ENCODE assay signal across 8 mouse cellular contexts in the genomic region with DNA sequence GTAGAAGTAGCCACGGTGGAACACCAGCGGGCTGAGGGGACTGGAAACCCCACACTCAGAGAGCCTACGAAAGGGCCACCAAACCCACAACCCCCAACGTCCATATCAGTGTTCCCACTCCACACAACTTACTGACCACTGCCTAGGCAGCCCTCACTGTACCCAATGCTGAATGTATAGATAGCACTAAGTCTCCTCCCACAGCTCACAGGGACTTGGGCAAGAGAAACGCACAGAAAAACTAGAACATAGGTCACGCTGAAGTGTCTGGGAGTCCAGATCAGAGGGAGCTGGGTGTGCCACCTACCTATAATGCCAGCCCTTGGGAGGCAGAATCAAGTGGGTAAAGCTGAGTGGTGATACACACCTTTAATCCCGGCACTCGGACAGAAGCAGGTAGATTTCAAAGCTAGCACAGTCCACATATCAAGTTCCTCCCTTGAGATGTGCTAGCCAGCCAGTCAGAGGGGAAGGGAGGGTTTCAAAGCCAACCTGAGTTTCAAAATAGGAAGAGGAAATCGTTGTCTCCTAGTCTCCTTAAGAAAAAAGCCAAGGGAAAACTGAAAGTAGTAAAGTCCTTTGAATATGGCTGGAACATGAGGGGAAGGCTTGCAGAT. TPM values are rescaled to one million over a fixed set of nuclear protein-coding genes. Genes with fewer than 3 reads are reported as not detected.
DNase-seq lines count a peak whose midpoint lies in the region; ATAC-seq lines count a peak whose summit lies in the region.

No protein-coding gene starts in this region.

- no peak for ATAC-seq in kidney, embryonic 16.5 days (ENCODE audit: low FRiP score, low TSS enrichment)
- ATAC-seq in forebrain, embryonic 16.5 days: no peak
- peak; percentile 44 for ATAC-seq in liver, embryonic 11.5 days (replicated peaks; ENCODE audit: low FRiP score)
- no peak for ATAC-seq in neural tube, embryonic 13.5 days (ENCODE audit: low read depth)

- no peak for DNase-seq in kidney, postnatal 4 days
- DNase-seq in liver, embryonic 11.5 days (ENCODE audit: low spot score): no peak
- DNase-seq in thymus, postnatal 4 days: no peak
- no peak for DNase-seq in kidney, postnatal 36 days
- no peak for DNase-seq in kidney, postnatal 14 days

- no peaks in the 10 kb centered on the region for H3K27me3 ChIP-seq in kidney, embryonic 16.5 days (ENCODE audit: insufficient read depth, low read length)
- no peaks in the 10 kb centered on the region for H3K27me3 ChIP-seq in forebrain, embryonic 16.5 days (replicated peaks; ENCODE audit: control insufficient read depth, insufficient read depth, low read length)
- H3K27me3 ChIP-seq in liver, embryonic 11.5 days (replicated peaks; ENCODE audit: control insufficient read depth, insufficient read depth, low read length): no peaks in the 10 kb centered on the region
- H3K27me3 ChIP-seq in neural tube, embryonic 13.5 days: no peaks in the 10 kb centered on the region

- no peak overlapping the region for H3K9ac ChIP-seq in kidney, embryonic 16.5 days (replicated peaks; ENCODE audit: low read length)
- no peak overlapping the region for H3K9ac ChIP-seq in forebrain, embryonic 16.5 days (replicated peaks; ENCODE audit: low read depth, low read length)
- peak overlapping the region; percentile 75 for H3K9ac ChIP-seq in liver, embryonic 11.5 days (ENCODE audit: low read depth, low read length)
- H3K9ac ChIP-seq in neural tube, embryonic 13.5 days: peak overlapping the region; percentile 84

- peak overlapping the region; percentile 84 for H3K4me2 ChIP-seq in kidney, embryonic 16.5 days (replicated peaks; ENCODE audit: low read depth, low read length)
- H3K4me2 ChIP-seq in forebrain, embryonic 16.5 days (ENCODE audit: low read length): peak overlapping the region; percentile 99
- peak overlapping the region; percentile 78 for H3K4me2 ChIP-seq in liver, embryonic 11.5 days
- H3K4me2 ChIP-seq in neural tube, embryonic 13.5 days: peak overlapping the region; percentile 71

- no peaks in the 10 kb centered on the region for H3K36me3 ChIP-seq in kidney, embryonic 16.5 days (ENCODE audit: insufficient read depth, low read length)
- no peaks in the 10 kb centered on the region for H3K36me3 ChIP-seq in forebrain, embryonic 16.5 days (ENCODE audit: control insufficient read depth, insufficient read depth)
- H3K36me3 ChIP-seq in liver, embryonic 11.5 days (ENCODE audit: control insufficient read depth, insufficient read depth, low read length): peaks cover 6% of the 10 kb centered on the region; the same call in 1 of the 2 replicates
- H3K36me3 ChIP-seq in neural tube, embryonic 13.5 days: peaks cover 13% of the 10 kb centered on the region; the same call in 1 of the 2 replicates

- H3K9me3 ChIP-seq in kidney, embryonic 16.5 days (ENCODE audit: low read length): no peaks in the 10 kb centered on the region
- H3K9me3 ChIP-seq in forebrain, embryonic 16.5 days (ENCODE audit: control insufficient read depth, low read length): no peaks in the 10 kb centered on the region
- H3K9me3 ChIP-seq in liver, embryonic 11.5 days (ENCODE audit: control insufficient read depth, low read length): no peaks in the 10 kb centered on the region
- H3K9me3 ChIP-seq in neural tube, embryonic 13.5 days: no peaks in the 10 kb centered on the region

- no peak overlapping the region for H3K27ac ChIP-seq in kidney, embryonic 16.5 days (ENCODE audit: low read length)
- H3K27ac ChIP-seq in forebrain, embryonic 16.5 days (ENCODE audit: low read length): no peak overlapping the region
- peak overlapping the region; percentile 91 for H3K27ac ChIP-seq in liver, embryonic 11.5 days (ENCODE audit: low read depth, low read length)
- H3K27ac ChIP-seq in neural tube, embryonic 13.5 days (replicated peaks): no peak overlapping the region

- peaks cover 23% of the 10 kb centered on the region for H3K4me1 ChIP-seq in kidney, embryonic 16.5 days (ENCODE audit: insufficient read depth, low read length)
- peaks cover 26% of the 10 kb centered on the region for H3K4me1 ChIP-seq in forebrain, embryonic 16.5 days (replicated peaks; ENCODE audit: control insufficient read depth, insufficient read depth, low read length)
- peaks cover 30% of the 10 kb centered on the region for H3K4me1 ChIP-seq in liver, embryonic 11.5 days (replicated peaks; ENCODE audit: control insufficient read depth, insufficient read depth, low read length)
- peaks cover 45% of the 10 kb centered on the region for H3K4me1 ChIP-seq in neural tube, embryonic 13.5 days (replicated peaks)

- H3K4me3 ChIP-seq in kidney, embryonic 16.5 days (ENCODE audit: low read length): peak overlapping the region; percentile 64; the same call in 1 of the 2 replicates
- no peak overlapping the region for H3K4me3 ChIP-seq in forebrain, embryonic 16.5 days (replicated peaks; ENCODE audit: low read length)
- peak overlapping the region; percentile 70 for H3K4me3 ChIP-seq in liver, embryonic 11.5 days (ENCODE audit: low read depth, low read length)
- H3K4me3 ChIP-seq in neural tube, embryonic 13.5 days: peak overlapping the region; percentile 82

- 75% methylated on average over 9 of the region's 9 CpGs for WGBS in kidney, embryonic 16.5 days
- WGBS in forebrain, embryonic 16.5 days: 87% methylated on average over 9 of the region's 9 CpGs
- WGBS in liver, embryonic 11.5 days: 42% methylated on average over 9 of the region's 9 CpGs
- WGBS in neural tube, embryonic 13.5 days: 86% methylated on average over 9 of the region's 9 CpGs

RNA-seq across cellular contexts. Expression of gene Rpia, which starts 1.9 kb away (rescaled TPM):
- polyA plus RNA-seq in kidney, embryonic 16.5 days (2015; fragmentation: Nextera tagmentation; extraction: Ambion mirVana): 2.3 and 3.0 TPM in 2 replicates
- 2.5 and 3.3 TPM in 2 replicates for polyA plus RNA-seq in forebrain, embryonic 16.5 days (2015; fragmentation: Nextera tagmentation; extraction: Ambion mirVana)
- polyA plus RNA-seq in liver, embryonic 11.5 days (2014; fragmentation: Nextera tagmentation; extraction: Ambion mirVana): 6.5 and 8.6 TPM in 2 replicates
- polyA plus RNA-seq in neural tube, embryonic 13.5 days (2015; fragmentation: Nextera tagmentation; extraction: Ambion mirVana): 3.2 and 3.6 TPM in 2 replicates

RNA-seq across cellular contexts. Expression of gene Eif2ak3, which starts 54.2 kb away (rescaled TPM):
- polyA plus RNA-seq in kidney, embryonic 16.5 days (2015; fragmentation: Nextera tagmentation; extraction: Ambion mirVana): 11.9 and 12.2 TPM in 2 replicates
- polyA plus RNA-seq in forebrain, embryonic 16.5 days (2015; fragmentation: Nextera tagmentation; extraction: Ambion mirVana): 14.4 and 17.8 TPM in 2 replicates
- 6.1 and 7.4 TPM in 2 replicates for polyA plus RNA-seq in liver, embryonic 11.5 days (2014; fragmentation: Nextera tagmentation; extraction: Ambion mirVana)
- polyA plus RNA-seq in neural tube, embryonic 13.5 days (2015; fragmentation: Nextera tagmentation; extraction: Ambion mirVana): 14.9 and 17.3 TPM in 2 replicates

Comparison
In these comparisons a context has a peak if more than half of its experiments do, and no peak if none do; other contexts are left out.
1. H3K9ac ChIP-seq: peak in liver, embryonic 11.5 days (single experiment) and neural tube, embryonic 13.5 days (single experiment); none in kidney, embryonic 16.5 days (single experiment) and forebrain, embryonic 16.5 days (single experiment).
2. Peak in every context shown above with its lines, with median percentiles within 50 percentile points of each other: H3K4me2 ChIP-seq.